Mouse (Mus musculus) layer of hippocampus, adult 9-10 months (tissue): Measurements from ENCODE around the gene Siah2.

ENCODE experiments used
- DNase-seq: peaks from one replicate; pipeline ENCODE4 v3.0.0; 2022; ENCODE audit warnings: low spot score

The Siah2 gene

DNA sequence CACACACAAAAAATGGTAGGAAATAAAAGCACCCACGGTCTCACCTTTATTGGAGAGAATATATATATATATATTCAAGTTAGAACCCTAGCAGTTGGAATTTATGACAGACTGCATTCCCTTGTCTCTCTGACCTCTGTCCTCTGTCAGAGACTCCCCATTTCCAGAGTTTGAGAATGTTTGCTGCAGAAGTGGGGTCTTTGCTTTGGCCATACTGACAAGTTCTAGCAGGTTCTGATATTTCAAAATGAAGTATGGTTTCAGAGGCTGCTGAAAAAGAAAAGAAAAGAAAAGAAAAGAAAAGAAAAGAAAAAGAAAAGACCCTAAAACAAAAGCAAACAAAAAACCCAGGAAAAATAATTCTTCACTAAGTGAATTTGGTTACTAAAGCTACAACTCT is 2.8 kb upstream of the Siah2 start:
- no peak for DNase-seq

DNA sequence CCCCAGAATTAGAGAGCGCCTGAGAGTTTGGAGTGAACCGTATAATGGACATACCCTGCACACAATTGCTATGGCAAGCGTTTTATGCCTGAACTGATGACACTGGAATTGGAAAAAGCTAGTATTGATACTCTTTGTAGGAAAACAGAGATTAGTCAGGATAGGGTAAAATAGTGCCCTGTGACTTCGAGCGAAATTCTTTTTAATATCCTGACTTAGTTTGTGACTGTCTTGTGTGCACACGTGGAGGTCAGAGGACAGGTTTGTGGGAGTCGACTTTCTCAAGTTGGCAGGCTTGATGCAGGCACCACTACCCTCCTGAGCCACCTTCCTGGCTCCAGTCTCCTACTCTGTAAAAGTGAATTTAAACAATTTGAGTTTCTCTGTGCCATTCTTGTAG is 1.1 kb upstream of the Siah2 start:
- no peak for DNase-seq

DNA sequence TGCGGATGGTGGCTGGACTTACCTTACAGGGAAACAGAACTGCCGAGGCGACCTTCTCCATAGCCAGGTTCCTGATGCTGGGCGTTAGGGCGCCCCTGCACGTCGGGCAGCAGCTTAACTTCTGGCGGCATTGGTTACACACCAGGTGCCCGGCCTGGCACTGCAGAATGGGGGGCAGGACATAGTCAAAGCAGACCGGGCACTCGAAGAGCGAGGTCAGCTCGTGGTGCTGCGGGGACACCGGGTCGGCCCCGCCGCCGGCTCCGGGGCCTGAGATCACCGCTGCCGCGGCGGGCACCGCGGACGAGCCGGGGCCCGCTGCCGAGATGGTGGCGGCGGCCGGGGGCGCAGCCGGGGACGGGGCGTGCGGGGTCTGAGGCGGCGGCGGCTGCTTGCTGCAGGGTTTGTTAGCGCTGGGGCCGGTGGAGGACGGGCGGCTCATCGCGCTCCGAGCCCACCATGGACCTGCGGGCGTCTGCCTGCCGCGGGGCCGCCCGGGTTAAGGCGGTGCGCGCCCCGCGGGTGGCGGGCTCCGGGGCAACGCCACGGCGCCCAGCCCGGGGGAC is 743 bp downstream of the Siah2 start:
- DNase-seq: no peak

DNA sequence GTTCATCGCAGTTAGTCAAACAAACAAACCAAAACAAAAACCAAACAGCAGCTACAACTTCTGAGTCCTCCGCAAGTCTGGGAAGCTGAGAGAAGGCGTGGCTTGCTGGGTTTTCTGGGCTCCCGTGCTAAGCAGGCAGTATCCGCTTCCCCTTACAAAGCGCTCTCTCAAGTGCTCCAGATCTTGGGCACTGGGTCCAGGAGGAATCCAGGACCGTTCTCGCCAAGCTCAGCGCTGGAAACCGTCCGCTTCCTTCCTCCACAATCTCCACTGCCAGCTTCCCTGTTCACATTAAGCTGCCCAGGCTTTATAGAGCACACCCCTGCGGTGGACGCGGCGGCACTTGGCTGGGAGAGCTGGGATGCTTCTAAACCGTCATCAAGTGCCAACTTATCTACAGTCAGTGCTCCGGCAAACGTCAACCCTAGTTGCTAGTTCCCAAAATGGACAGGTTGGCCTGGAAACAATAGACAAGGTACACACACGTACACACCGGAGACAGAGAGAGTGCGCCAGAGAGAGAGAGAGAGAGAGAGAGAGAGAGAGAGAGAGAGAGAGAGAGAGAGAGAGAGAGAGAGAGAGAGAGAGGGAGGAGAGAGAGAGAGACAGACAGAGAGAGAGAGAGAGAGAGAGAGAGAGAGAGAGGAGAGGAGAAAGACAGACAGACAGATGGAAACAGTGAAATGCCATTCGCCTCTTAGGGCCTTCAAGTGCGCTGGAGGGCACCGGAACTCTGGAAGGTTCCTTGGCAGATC is 1.4 kb downstream of the Siah2 start:
- peak; percentile 32 for DNase-seq

DNA sequence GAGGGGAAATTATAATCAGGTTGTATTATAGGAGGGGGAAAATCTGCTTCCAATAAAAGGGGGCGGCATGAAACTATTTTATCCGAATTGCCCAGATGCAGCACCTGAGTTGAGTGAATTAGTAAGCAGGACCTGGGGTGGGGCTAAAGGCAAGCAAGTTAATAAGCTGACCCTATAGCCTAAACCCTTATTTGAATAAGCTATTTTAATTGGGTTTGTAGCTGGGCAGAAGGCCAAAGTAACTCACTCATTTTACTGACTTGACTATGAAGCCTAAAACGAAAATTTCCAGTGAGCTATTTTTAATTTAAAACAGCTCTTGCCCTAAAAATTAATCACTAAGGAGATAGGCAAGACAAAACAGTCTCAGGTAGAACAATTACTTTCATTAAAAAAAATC is 2.5 kb downstream of the Siah2 start:
- DNase-seq: no peak

DNA sequence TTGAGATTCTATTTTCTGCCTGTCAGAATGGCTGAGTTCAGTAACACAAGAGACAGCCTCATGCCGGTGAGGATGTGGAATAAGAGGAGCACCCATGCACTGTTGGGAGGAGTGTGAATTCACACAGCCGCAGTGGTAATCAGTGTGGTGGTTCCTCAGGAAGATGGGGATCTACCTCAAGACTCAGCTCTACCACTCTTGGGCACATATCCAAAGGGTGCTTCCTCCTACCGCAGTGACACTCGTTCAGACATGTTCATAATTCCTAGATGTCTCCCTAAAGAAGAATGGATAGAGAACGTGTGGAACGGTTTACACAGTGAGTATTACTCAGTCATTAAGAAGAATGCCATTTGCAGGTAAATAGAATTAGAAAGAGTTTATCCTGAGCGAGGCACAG is 3.1 kb downstream of the Siah2 start:
- DNase-seq: no peak

DNA sequence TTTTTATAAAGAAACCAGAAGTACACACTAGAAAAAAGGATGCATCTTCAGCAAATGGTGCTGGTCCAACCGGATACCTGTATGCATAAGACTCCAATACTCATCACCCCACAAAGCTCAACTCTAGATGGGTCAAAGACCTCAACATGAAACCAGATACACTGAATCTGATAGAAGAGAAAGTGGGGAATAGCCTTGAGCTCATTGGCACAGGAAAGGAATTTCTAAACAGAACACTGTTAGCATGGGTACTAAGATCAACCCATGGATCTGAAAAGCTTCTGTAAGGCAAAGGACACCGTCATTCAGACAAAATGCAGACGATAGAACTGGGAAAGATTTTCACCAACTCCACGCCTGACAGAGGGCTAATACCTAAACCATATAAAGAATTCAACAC is 3.6 kb downstream of the Siah2 start:
- DNase-seq: no peak

DNA sequence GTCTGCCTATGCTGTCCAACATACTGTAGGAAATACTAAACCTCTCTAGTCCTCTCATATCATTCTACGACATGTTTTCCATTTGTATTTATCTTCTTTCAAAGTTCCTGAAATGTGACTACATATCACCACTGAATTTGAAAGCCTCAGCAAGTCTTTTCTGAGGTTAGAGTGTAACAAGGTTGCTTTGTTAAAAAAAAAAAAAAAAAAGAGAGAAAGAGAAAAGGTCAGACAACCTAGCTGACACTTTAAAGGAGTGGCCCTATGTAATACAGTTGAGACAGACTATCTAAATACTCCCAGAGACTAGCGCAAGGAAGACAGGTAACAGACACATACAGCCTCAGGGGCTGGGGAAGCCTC is 5.3 kb downstream of the Siah2 start:
- DNase-seq: no peak

DNA sequence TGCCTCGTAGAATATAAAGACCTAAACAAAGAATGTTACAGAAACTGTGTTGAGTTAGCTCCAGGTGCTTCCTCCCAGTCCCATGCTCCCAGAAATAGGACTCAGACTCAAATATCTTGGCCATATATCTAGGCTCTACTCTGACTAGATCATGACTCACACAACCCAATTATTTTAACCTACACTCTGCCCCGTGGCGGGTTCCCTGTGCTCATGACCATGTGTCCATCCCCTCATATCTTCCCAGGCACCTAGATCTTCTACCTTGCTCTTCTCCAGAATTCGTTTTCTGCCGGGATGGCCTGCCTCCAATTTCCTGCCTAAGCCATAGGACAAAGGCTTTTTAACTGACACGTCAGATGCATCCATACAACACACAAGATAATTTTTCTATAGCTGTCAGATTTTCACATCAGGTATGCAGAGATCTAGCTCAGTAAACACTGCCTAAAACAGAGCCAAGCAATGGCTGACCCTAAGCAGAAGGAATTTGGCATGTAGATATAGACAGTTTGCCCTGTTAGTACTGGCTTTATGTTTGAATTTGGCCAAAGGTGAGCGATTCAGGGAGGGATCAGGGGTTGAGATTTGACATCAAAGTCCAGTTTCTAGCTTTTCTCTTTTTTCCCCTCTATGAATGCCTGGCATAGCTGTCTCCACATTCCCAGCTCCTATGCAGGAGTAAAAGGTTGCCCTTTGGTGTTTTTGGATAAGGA is 5.8 kb downstream of the Siah2 start:
- DNase-seq: no peak

DNA sequence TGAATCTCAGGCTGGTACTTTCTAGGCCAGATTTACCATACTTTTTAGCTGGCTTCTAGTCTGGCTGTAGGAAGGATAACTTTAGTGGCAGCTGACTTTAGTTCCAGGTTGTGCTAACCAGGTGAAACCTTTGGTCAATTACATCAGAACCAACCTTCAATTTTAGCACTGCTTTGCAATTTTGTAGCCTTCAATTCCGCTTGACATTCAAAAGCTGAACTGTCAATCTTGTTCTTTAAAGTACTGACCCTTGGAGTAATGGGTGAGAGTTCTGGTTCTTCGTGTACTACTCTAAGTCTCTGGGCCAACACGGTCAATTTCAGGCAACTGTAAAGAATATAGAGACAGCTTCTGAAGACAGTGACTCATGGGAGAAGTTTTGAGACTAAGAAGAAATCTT is 6.8 kb downstream of the Siah2 start:
- no peak for DNase-seq

DNA sequence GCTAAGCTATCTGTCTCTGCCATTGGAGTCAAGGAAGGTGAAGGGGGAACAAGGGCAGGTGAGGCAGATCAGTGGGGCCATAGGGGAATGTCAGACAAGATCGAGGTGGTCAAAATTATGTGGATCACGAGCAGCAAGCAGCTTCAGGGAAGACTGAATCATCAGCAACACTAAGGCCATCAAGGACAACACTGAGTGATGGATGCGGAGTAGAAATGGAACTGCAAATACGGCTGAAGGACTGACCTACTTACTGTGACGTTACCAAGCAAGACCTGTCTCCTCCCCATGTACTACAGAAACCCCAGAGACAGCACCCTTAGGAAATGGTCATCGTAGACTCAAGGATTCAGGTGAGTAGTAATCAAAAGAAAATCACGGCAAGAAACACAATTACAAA is 8.9 kb downstream of the Siah2 start:
- no peak for DNase-seq

DNA sequence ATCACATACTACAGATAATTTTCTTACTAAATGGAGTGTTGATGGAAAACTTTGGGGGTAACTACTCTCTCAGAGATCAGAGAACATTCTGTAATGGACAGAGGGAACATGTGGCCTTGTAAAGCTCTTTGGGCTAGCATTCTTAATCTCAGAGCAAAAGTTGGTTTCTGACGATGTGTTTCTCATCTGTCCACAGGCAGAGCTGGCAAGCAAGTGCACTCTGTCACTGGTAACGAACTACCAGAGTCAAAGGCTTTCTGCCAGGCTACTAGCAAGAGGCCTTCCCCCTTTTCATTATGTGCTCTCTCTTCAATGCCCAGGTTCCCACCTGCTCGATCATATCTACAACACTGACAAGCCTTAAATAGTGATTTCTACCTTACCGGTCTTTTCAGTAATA is 9.9 kb downstream of the Siah2 start:
- no peak for DNase-seq

DNA sequence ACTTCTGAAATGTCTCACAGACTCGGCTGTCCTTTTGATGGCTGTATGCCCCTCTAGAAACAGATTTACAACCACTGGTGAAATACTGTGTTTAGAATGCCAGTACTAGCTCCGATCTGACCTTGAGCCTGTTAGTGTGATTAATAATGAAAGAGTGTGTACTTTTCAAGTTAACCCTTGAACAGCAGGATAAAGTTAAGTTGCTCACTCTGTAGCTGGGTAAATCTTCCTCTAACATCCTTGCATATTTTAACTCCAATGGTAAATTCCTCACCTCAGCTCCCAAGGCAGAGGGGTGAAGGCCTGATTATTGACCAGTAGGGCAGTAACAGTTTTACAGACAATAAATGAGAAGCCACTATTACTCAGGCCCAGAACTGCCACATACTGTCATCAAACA is 10.4 kb downstream of the Siah2 start:
- DNase-seq: no peak

DNA sequence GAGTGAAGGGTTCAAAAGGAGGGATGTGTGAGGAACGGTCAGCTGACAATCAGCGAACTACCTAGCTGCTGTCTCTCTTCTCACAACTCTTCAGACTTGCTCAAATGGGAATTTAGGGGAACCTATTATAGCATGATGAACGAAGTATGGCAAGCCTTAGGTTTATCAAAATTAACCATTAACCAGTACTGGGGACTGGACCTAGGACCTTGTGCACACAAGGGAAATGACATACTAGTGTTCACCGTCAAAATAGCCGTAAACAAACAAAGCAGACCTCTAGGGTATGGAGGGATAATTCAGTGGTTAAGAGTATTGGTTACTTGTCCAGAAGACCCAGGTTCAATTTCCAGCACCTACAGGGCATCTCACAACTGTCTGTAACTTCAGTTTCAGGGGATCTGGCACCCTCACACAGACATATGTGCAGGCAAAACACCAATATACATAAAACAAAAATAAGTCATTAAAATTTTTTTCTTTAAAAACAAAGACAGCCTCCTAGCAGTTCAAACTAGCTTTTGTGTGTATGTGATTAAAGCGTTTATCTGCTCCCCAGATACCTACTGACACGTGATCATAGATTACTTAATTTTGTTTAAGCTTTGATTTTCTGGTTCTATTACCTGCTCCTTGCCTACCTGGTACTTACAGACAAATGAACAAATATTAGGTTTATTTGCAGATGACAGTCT is 11.1 kb downstream of the Siah2 start:
- DNase-seq: no peak

DNA sequence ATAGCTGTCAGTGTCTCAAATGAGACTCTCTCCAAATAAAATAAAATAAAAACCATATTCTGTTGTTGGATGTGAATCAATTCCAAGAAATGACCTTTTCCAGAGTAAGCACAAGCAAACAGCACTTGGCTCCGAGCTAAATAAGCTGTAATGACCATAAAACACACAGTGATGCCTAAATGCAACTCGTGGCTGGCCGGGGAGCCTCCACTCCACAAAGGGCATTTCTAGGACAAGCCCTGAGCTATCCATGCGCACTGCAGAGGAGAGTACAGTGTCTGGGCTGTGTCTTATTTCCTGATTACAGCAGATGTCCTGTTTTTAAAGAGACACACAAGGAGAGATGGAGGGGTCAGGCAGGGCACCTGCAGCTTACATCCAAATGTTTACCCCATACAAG is 12.2 kb downstream of the Siah2 start:
- no peak for DNase-seq

DNA sequence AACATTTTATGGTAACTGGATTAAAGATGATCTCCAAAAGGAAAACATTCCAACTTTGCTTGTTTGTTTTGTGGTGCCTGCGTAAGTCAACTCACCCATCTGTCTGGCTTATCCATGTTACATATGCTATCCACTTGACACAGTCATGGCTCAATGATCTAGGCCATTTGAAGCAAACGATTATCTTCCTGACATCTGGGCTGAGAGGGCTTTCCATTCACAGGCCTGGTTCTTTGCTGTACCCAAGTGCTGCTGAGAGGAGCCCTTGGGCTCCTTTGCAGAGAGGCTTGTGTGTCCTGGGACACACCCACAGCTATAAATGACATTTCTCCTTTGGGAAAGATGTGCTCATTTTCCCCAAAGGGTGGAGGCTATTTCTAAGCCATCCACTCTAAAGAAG is 13.3 kb downstream of the Siah2 start:
- DNase-seq: no peak

DNA sequence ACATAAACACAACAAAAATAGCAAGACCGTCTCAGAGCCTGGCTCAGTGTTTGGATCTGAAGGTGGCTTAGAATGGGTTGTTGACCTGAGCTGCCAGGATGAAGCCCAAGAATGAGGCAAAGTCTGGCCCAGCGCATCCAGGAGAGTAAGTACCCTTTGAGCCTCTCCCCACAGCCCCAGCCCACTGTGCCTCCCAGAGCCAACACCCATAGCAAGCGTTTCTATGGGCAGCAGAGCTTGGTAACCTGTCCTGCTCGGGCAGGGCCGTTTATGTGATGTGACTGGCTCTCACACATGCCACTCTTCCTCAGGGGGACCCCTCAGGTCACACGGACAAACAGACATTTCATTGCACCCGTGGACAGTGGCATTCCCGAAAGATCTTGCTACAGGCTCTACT is 13.8 kb downstream of the Siah2 start:
- DNase-seq: no peak

DNA sequence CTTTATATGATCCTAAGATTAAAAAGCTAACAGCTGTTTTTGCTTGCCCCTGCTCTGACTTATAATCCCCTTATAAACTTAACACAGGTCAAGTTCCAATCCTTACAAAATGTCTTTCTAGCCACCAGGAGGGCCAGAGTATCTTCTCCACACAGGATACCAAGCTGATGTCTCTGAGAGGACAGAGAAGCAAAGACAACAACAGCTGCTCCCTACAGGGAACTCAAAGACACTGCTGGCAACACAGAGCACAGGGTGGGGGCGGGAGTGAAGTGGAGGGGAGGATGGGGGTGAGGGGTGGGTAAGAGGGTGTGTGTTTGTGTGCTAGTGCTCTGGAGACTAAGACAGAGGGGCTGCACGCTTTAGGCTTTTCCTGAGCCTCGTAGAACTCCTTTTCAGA is 14.6 kb downstream of the Siah2 start:
- DNase-seq: no peak

DNA sequence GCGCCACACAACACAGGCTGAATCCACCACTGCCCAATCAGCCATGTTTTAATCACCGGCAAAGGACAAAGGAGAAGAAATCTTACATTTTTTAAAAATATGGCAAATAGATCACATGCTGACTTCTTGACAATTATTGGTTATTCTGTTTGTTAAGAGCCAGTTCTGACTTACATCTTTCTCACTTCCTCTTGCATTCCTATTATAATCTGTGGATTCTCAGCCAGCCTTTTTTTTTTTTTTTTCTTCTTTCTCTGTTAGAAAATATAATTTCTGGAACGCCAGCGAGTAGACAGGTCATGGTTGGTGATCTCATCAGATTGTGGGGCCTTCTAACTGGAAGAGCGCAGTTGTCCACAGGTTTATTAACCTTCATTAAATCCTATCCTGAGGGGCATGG is 18.9 kb downstream of the Siah2 start:
- no peak for DNase-seq

DNA sequence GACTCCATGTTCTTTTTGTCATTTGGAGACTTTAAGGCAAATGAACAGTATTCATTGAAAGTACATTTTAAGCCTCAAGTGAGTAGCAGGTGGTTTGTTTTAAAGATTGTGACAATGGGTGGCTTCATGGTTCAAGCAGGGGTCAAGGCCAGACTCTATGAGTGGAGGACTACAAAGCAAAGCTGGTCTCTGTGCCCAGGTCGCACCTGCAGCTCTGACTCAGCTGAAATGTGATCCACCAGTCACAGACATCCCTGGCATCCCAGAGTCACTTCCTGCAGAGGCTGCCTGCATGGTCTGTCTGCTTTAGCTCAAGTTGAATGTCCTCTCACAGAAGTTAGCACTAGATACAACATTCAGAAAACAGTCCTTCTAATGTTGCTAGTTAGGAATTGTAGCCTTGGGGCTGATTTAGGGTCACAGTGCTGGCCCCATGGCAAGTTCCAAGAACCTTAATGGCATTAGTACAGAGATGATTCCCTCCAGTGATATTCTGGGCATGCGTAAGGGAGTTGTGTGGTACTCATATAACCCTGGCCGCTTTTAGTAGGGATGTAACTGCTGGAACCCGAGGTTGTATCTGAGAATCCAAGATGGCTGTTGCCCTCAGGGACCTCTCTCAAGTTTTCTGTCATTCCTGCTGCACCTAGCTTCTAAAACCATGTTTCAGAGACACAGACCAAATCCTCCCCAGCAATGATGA is 19.6 kb downstream of the Siah2 start:
- no peak for DNase-seq

DNA sequence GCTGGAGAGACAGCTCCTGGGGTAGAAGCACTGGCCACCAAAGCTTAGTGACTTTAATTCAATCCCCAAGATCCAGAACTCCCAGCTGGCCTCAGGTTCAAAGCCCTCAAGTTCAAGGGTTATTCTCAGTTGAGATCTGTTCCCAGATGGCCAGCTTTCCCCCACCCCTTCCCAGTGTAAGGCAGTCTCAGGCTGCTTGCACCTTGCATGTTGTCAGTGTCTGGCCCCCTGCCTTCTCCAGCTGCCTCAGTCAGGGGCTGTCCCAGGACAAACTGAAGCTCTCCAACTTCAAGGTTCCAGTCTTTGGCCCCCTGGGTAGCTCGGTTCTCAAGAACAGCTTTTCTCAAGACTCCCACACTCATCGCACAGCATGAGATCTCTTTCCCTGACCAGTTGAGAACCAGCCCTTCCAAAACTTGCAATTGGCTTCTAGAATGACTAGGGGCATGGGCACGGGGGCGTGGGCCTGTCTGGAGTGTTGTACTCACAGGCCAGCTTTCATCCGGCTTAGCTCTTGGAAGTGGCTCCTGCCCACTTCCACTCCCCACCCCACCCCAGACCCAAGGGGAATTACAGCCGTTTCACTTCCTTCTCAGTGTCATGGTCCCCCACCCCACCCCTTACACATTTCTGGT is 20.5 kb downstream of the Siah2 start:
- no peak for DNase-seq

DNA sequence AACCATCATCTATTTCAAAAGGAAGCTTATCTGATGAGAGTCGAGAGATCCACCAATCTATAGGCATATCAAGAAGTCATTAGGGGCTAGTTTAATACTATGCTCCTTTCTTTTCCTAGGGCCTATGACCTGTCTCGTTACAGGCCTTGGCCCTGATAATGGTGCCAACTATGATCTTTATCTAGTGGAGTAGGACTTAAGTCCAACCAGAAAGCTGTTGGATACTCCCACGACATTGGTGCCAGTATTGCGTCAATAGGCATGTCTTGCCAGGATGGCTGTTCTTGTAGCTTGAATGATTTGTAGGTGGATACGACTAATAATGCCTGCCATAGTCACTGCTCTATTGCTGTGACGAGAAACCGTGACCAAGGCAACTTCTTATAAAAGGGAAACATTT is 28.2 kb downstream of the Siah2 start:
- no peak for DNase-seq
